Mouse (Mus musculus) CH12.LX (cell line): Measurements from ENCODE around the gene Alcam. TPM values are rescaled to one million over a fixed set of nuclear protein-coding genes. Genes with fewer than 3 reads are reported as not detected.

ENCODE experiments used
- DNase-seq: peaks from one replicate; pipeline ENCODE4 v3.0.0-alpha.2; 2013; ENCODE audit errors: extremely low read depth
- H3K27ac ChIP-seq: 2 replicates; pipeline ENCODE4 v1.5.1; 2012; ENCODE audit warnings: low read depth, mild to moderate bottlenecking, control low read depth, moderate library complexity; ENCODE audit not compliant: insufficient read depth
- H3K27me3 ChIP-seq: replicated peaks from 2 replicates; pipeline ENCODE3; 2012; ENCODE audit warnings: inconsistent platforms
- H3K36me3 ChIP-seq, 2 experiments: replicated peaks in 1 of 2; 2 replicates each; pipeline versions ENCODE3 to v1.6.1; 2012; ENCODE audit warnings: inconsistent platforms in 1 of 2, low read length in 1 of 2, mild to moderate bottlenecking in 1 of 2, mixed read lengths in 1 of 2, moderate library complexity in 1 of 2; ENCODE audit not compliant: control insufficient read depth in 1 of 2, insufficient read depth in 1 of 2
- H3K4me1 ChIP-seq, 2 experiments: 2 replicates each; pipeline ENCODE4 v1.6.1; 2012; ENCODE audit warnings: inconsistent platforms in 1 of 2, moderate library complexity in 1 of 2; ENCODE audit not compliant: insufficient read depth in 2 of 2, control insufficient read depth in 1 of 2
- H3K4me2 ChIP-seq: 2 replicates; pipeline ENCODE4 v1.6.1; 2012; ENCODE audit warnings: low read depth, mild to moderate bottlenecking, control low read depth; ENCODE audit not compliant: poor library complexity, insufficient read depth, severe bottlenecking
- H3K4me3 ChIP-seq, 3 experiments: fragments of 150-350 bp in 1 of 3; sonication (generic) in 1 of 3; replicated peaks in 1 of 3; 2 replicates each; pipeline versions ENCODE3 to v1.5.1; 2011 to 2012; ENCODE audit warnings: low read depth in 2 of 3, low read length in 2 of 3, mild to moderate bottlenecking in 2 of 3, moderate library complexity in 2 of 3, control low read depth in 1 of 3, improper control_type of control experiment in 1 of 3, inconsistent platforms in 1 of 3, mixed read lengths in 1 of 3; ENCODE audit not compliant: poor library complexity in 1 of 3
- H3K79me2 ChIP-seq: replicated peaks from 2 replicates; pipeline ENCODE4 v1.6.1; 2012; ENCODE audit warnings: mild to moderate bottlenecking, moderate library complexity; ENCODE audit not compliant: control insufficient read depth, poor library complexity, insufficient read depth, severe bottlenecking; ENCODE audit errors: extremely low read depth
- H3K9ac ChIP-seq: 2 replicates; pipeline ENCODE4 v1.6.1; 2012; ENCODE audit warnings: low read depth, mild to moderate bottlenecking, control low read depth, moderate library complexity; ENCODE audit not compliant: insufficient read depth
- H3K9me3 ChIP-seq: replicated peaks from 2 replicates; pipeline ENCODE3; 2012; ENCODE audit warnings: low read length, inconsistent platforms, mixed read lengths
- CHD1 ChIP-seq: IDR thresholded peaks from 2 replicates; pipeline ENCODE4 v1.6.1; 2012; ENCODE audit warnings: low read depth, low read length, improper control_type of control experiment, inconsistent platforms
- ELF1 ChIP-seq: IDR thresholded peaks from 2 replicates; pipeline ENCODE4 v1.6.1; 2014; ENCODE audit warnings: low read depth, mild to moderate bottlenecking, inconsistent platforms, low read length, improper control_type of control experiment
- EP300 ChIP-seq: IDR thresholded peaks from 2 replicates; pipeline ENCODE4 v1.6.1; 2011; ENCODE audit warnings: low read length, improper control_type of control experiment
- IRF4 ChIP-seq: IDR thresholded peaks from 2 replicates; pipeline ENCODE4 v1.6.1; 2014; ENCODE audit warnings: low read depth, mild to moderate bottlenecking, inconsistent platforms, low read length, improper control_type of control experiment
- KAT2A ChIP-seq: IDR thresholded peaks from 2 replicates; pipeline ENCODE4 v1.6.1; 2012; ENCODE audit warnings: low read length, improper control_type of control experiment, inconsistent platforms; ENCODE audit not compliant: insufficient replicate concordance
- MAFK ChIP-seq: IDR thresholded peaks from 2 replicates; pipeline ENCODE4 v1.6.1; 2011; ENCODE audit warnings: low read length, improper control_type of control experiment; ENCODE audit not compliant: insufficient replicate concordance
- MAZ ChIP-seq: IDR thresholded peaks from 2 replicates; pipeline ENCODE4 v1.6.1; 2012; ENCODE audit warnings: low read depth, mild to moderate bottlenecking, inconsistent platforms, low read length, improper control_type of control experiment, moderate library complexity
- MEF2A ChIP-seq: IDR thresholded peaks from 2 replicates; pipeline ENCODE4 v1.6.1; 2014; ENCODE audit warnings: low read depth, mild to moderate bottlenecking, inconsistent platforms, low read length, improper control_type of control experiment, borderline replicate concordance
- SIN3A ChIP-seq: IDR thresholded peaks from 2 replicates; pipeline ENCODE4 v1.6.1; 2012; ENCODE audit warnings: low read length, improper control_type of control experiment, inconsistent platforms
- TCF12 ChIP-seq: IDR thresholded peaks from 2 replicates; pipeline ENCODE4 v1.6.1; 2014; ENCODE audit warnings: low read depth, mild to moderate bottlenecking, inconsistent platforms, low read length, improper control_type of control experiment
- USF1 ChIP-seq: IDR thresholded peaks from 2 replicates; pipeline ENCODE4 v1.6.1; 2014; ENCODE audit warnings: low read depth, mild to moderate bottlenecking, inconsistent platforms, low read length, improper control_type of control experiment
- ZC3H11A ChIP-seq: IDR thresholded peaks from 2 replicates; pipeline ENCODE4 v1.6.1; 2012; ENCODE audit warnings: low read depth, mild to moderate bottlenecking, inconsistent platforms, low read length, improper control_type of control experiment
- ZKSCAN1 ChIP-seq: IDR thresholded peaks from 2 replicates; pipeline ENCODE4 v1.6.1; 2012; ENCODE audit warnings: low read depth, inconsistent platforms, low read length, improper control_type of control experiment, borderline replicate concordance
- ZMIZ1 ChIP-seq: IDR thresholded peaks from 2 replicates; pipeline ENCODE4 v1.6.1; 2012; ENCODE audit warnings: low read depth, mild to moderate bottlenecking, inconsistent platforms, low read length, improper control_type of control experiment
- dilution Hi-C: fragments of 300-500 bp; cut with MboI; formaldehyde crosslinking; loops from 2 replicates; pipeline ENCODE4 v1.14.3; 2020; ENCODE audit warnings: low sequenced_read_pairs; ENCODE audit not compliant: extremely low pct_unique_long_range_greater_than_20kb, extremely low pct_ligation_motif_present
- in situ Hi-C: fragments of 300-500 bp; cut with MboI; formaldehyde crosslinking; loops from 3 replicates; pipeline ENCODE4 v1.14.3; 2019; ENCODE audit warnings: low sequenced_read_pairs, low pct_ligation_motif_present, low pct_unique_long_range_greater_than_20kb, mixed read lengths
- polyA plus RNA-seq: library from polyadenylated mRNA; unstranded; fragments of >175 nt; gene quantifications from 2 replicates; pipeline ENCODE4 v1.2.1, GENCODE M21; 2012; ENCODE audit warnings: low read depth; ENCODE audit not compliant: insufficient read length
- total RNA-seq, 2 experiments: library from RNA; depleted of rRNA; stranded (reverse); fragments of 300-350 nt in 1 of 2; fragments of >200 nt in 1 of 2; gene quantifications; 2 replicates each; pipeline ENCODE4 v1.2.3; 2012 to 2014

Gene Alcam
- total and polyA plus RNA-seq, 3 experiments = 26.3 to 56.7 (median 54.6) TPM

DNA sequence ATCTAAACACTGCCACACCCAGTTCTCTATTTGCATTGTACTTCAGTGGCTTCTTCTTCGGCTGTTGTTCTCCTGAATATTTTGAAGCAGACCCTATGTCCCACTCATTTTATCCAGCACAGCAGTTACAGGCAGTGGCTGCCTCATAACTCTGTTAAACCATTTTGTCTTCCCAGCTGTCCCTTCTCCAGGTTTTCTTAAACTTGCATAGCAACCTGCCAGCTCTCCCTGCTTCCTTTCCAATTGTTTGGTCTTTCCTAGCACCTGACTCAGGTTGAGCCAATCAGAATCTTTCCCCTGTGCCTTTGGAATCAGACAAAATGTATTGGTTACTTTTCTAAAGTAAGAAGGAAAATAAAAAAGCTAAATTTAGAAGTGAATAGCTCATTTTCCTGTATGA is 21.8 kb downstream of the Alcam start:
- H3K9me3 ChIP-seq = no peaks in the 10 kb centered on the region
- peaks cover 10 to 37% of the 10 kb centered on the region in 2 experiments for H3K4me1 ChIP-seq
- no peak for DNase-seq
- H3K9ac ChIP-seq = peak overlapping the region; percentile 65
- dilution Hi-C loops (no loop called here), in situ Hi-C loops (no loop called here)
- TF ChIP-seq KAT2A (no peak), MAFK (no peak), USF1 (peak; percentile 15; the same call in 1 of the 2 replicates), TCF12 (0 out of 2 replicates have a peak, but pooled peaks have one; percentile 19), MAZ (no peak), MEF2A (0 out of 2 replicates have a peak, but pooled peaks have one; percentile 5), SIN3A (peak; percentile 59; the same call in 1 of the 2 replicates), CHD1 (peak; percentile 80), ELF1 (0 out of 2 replicates have a peak, but pooled peaks have one; percentile 11)
- H3K27me3 ChIP-seq = no peaks in the 10 kb centered on the region
- peak overlapping the region; percentile 52 for H3K4me2 ChIP-seq
- no peak overlapping the region for H3K4me3 ChIP-seq
- peaks cover 0 to 1% of the 10 kb centered on the region in 2 experiments for H3K36me3 ChIP-seq
- H3K27ac ChIP-seq = peak overlapping the region; percentile 9; the same call in 1 of the 2 replicates
- peaks cover 45% of the 10 kb centered on the region for H3K79me2 ChIP-seq

DNA sequence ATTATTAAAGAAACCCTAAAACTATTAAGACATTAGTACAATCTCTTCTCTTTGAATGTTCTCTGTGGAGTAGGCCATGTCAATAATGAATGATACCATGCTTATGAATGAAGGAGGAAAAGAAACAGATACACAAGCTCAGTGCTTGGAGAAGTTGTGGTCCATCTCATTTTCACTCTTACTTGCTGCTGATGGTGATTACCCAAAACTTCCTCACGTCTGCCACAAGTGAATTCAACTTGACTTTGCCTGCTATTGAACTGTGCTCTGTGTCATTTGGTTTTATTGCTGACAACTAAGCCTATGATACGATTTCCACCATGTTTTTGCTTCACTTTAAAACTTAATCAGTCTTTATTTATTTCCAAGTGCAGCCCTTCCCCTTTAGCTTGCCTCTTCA is 22.3 kb downstream of the Alcam start:
- dilution Hi-C loops = no loop called here
- no peaks in the 10 kb centered on the region for H3K36me3 ChIP-seq
- peak overlapping the region; percentile 52 for H3K4me2 ChIP-seq
- no peaks in the 10 kb centered on the region for H3K27me3 ChIP-seq
- peak; percentile 68 for DNase-seq
- H3K4me1 ChIP-seq = peaks cover 8 to 34% of the 10 kb centered on the region in 2 experiments
- TF ChIP-seq ZKSCAN1 = no peak
- peak; percentile 36; the same call in 1 of the 2 replicates for TF ChIP-seq IRF4
- TF ChIP-seq SIN3A = no peak
- no peak for TF ChIP-seq ZMIZ1
- no peak for TF ChIP-seq ELF1
- TF ChIP-seq ZC3H11A = no peak
- TF ChIP-seq EP300 = 0 out of 2 replicates have a peak, but pooled peaks have one; percentile 64
- H3K9ac ChIP-seq = peak overlapping the region; percentile 65
- H3K9me3 ChIP-seq = no peaks in the 10 kb centered on the region
- peak overlapping the region in 1 of 3 experiments; percentile 8 for H3K4me3 ChIP-seq
- H3K79me2 ChIP-seq = peaks cover 41% of the 10 kb centered on the region
- H3K27ac ChIP-seq = peak overlapping the region; percentile 9
- in situ Hi-C loops = no loop called here
